Mouse (Mus musculus) gonadal fat pad, adult 2 months (tissue): ENCODE measurements at regions not wholly inside any gene's neighbourhood (a gene's known extent, or its start where the extent isn't known, plus 50 kb on each side); places are given as distances from the start of the nearest gene placed in this dataset.

Source experiments
- DNase-seq: peaks from one replicate; pipeline ENCODE4 v3.0.0-alpha.2; 2012; ENCODE audit warnings: low read depth

DNA sequence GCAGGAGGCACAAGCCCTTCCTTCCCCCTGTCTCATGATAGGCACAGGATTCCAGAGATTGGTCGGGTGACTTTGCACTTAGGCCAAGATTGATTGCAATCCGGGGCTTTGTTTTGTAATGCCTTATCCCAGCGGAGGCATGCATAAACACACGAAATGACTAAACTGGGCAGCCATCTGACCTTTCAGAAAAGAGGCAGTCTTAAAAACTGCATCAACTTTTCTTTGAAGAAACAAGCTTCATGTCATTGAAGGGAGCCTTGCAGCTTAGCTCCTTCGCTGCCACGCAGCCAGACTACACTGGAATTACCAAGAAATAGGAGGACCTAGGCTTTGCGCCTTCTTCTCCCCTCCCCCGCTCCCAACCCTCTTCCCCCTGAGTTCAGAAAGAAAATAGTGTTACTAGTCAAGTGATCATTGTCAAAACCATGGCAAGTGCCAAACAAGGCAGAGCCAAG is 67.7 kb upstream of the BC052040 start:
- no peak for DNase-seq

DNA sequence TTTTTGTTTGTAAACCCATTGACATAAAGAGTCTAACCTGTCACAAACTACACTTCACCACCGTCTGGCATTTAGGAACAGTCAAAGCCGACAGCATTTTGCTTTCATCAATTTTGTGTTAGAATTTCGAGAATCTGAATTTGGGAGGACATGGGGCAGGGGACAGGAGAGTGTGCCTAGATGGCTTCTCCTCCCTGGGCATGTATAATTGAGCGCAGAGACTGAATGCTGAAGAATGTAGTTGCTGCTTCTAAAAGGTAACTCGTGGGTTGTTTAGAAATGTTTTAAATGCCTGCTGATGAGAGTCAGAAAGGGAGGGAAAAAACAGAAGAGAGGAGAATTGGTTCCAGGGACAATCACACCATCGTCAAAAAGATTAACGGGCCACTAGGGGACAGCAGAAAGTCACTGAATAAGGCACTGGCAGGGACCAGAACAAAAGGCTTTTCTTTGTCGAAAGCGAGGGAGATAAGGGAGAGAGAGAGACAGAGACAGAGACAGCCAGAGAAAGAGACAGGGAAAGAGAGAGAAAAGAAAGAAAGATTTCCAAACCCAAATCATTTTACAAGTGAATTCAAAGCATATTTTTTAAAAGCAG is 66.6 kb upstream of the BC052040 start:
- DNase-seq: no peak

DNA sequence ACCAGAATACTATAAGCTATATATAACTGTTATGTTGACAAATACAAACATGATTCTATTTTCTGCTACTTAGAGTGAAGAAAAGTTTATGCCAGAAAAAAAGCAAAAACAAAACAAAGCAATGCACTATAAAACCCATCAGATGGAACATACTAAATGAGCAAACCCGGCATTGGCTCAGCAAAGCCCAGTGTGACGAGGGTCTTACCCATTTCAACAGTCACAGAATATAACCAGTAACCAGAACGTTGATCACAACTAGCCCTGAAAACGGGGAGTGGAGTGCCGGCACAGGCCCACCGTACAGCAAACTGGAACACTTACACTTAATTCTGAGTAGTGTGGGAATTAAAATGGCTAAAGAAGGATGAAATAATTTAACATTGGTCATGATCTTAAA is 66.0 kb upstream of the BC052040 start:
- no peak for DNase-seq

DNA sequence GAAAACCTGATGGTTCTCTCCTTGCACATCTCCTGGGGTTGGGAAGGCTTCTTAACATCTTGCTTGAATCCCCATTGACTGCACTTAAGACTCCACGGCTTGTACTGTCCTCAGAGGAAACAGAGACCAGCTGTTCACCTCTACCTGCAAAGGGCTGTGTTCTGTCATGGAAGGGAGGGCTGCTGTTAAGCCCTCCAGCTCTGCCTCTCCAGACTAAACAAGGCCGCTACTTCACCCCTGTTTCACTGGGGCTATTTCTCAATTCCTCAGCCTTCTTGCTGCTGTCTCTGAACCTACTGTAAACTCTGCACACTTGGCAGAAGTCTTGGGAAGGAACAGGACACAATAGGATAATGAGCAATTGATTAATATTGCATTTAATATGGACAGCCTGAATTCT is 64.7 kb upstream of the BC052040 start:
- no peak for DNase-seq

DNA sequence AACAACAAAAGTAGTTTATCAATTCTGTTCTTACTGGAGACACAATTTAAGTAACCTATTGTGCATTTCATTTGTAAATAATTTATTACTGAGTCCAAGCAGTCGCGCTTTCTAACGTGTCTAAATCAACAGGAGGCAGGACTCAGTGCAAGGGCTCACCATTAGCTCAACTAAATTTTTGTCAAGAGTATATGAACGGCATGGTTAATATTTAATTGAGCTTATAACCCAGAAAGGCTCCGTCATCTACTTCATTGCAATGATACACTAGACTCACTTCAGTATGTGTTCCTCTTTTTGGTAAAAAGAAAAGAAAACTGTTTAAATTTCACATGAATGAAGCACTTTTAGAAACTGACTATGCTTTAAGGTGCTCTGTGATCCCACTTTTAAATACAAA is 61.5 kb upstream of the BC052040 start:
- DNase-seq: no peak

DNA sequence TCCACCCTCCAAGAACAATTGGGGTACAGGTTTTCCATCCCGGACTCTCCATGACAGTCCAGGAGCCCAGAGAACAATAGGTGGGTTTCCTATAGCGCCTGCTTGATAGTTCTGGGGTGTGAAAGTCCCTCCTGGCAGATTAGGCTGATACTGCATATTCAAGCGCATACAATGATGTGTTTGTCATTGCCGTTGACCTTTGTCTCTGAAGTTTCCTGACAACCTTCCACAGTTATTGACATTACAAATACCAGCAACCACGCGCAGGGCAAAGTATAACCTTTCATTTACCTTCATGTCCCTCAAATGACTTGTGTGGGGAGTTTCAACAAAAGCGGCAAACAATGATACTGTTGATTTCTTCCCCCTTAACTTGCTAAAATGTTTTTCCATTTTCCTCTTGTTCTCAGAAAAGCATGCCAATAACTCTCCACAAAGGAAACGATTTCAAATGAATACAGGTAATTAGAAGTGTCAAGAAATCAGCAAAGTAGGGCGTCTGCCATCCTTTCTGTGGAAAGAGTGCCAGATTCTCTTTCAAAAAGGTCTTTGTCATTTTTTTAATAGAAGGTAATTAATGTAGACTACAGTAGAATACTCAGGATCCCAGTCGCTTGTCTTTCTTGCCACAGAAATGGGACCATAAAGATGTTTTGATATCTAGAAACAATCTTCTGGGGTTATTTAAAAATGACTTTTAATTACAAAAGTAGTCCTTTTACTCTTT is 60.9 kb upstream of the BC052040 start:
- no peak for DNase-seq

DNA sequence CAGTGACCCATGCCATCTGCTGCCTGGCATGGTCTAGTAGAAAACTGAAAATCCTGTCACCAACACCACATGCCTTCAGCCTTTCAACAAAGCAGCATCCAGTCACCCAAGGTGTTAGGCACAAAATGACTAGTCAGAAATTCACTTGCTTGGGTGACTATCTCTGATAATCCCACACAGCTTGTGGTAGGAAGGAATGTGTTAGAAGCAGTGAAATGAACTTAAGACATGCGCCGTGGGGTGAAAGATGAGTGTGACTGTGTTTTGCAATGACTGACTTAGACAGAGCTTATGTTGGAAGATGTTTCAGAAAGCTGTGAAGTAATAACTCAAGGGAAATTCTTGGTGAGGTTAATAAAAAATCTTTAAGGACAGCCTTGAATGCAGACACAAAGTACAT is 51.6 kb upstream of the BC052040 start:
- DNase-seq: no peak
